Mouse (Mus musculus) kidney, adult 2 months (tissue): ENCODE measurements at regions not wholly inside any gene's neighbourhood (a gene's known extent, or its start where the extent isn't known, plus 50 kb on each side); places are given as distances from the start of the nearest gene placed in this dataset.

Experiments used
- DNase-seq: peaks from one replicate; pipeline ENCODE4 v3.0.0; 2021
- H3K27ac ChIP-seq: fragments of 200-500 bp; 2 replicates; pipeline ENCODE4 v1.5.1; 2012; ENCODE audit warnings: low read depth, low read length, control low read depth, inconsistent platforms; ENCODE audit not compliant: insufficient read depth
- H3K27me3 ChIP-seq: fragments of 200-500 bp; replicated peaks from 2 replicates; pipeline ENCODE4 v1.6.1; 2012; ENCODE audit warnings: mild to moderate bottlenecking, moderate library complexity, low read length, inconsistent platforms; ENCODE audit not compliant: control insufficient read depth, insufficient read depth
- H3K36me3 ChIP-seq: fragments of 200-500 bp; 2 replicates; pipeline ENCODE4 v1.6.1; 2012; ENCODE audit warnings: mild to moderate bottlenecking, moderate library complexity, low read length, inconsistent platforms; ENCODE audit not compliant: control insufficient read depth, insufficient read depth
- H3K4me1 ChIP-seq: fragments of 200-500 bp; 2 replicates; pipeline ENCODE4 v1.6.1; 2011; ENCODE audit warnings: low read length; ENCODE audit not compliant: control insufficient read depth, insufficient read depth
- H3K4me3 ChIP-seq: fragments of 200-500 bp; 2 replicates; pipeline ENCODE4 v1.5.1; 2011; ENCODE audit warnings: mild to moderate bottlenecking, low read depth, low read length, control low read depth; ENCODE audit not compliant: insufficient read depth
- CTCF ChIP-seq: fragments of 200-500 bp; conservative IDR thresholded peaks from 2 replicates; pipeline ENCODE4 v1.5.1; 2011; ENCODE audit warnings: low read depth, mild to moderate bottlenecking, control low read depth, low read length, moderate library complexity, mixed read lengths; ENCODE audit not compliant: insufficient read depth, insufficient read length
- POLR2A ChIP-seq: fragments of 200-500 bp; IDR thresholded peaks from one replicate; pipeline ENCODE4 v1.6.1; 2011; ENCODE audit warnings: low read depth, low read length, control low read depth
- WGBS: fragments of 180-500 bp; shearing (Covaris S2); methylation state at CpG from one replicate; pipeline ENCODE4 v1.1.7; 2018; 5-methylcytosine and 5-hydroxymethylcytosine counted together

- no peaks in the 10 kb centered on the region for H3K4me1 ChIP-seq
- H3K27me3 ChIP-seq = no peaks in the 10 kb centered on the region
- TF ChIP-seq POLR2A (no peak), CTCF (no peak)
- no peaks in the 10 kb centered on the region for H3K36me3 ChIP-seq
- WGBS = 72% methylated on average over 4 of the region's 4 CpGs
- no peak for DNase-seq
- H3K27ac ChIP-seq = no peak overlapping the region
- H3K4me3 ChIP-seq = no peak overlapping the region
These were observed 524.8 kb upstream of the Pappa start for GRCm38 (mm10) chr4:64599222-64599621.

GRCm38 (mm10) chr4:64622771-64623170 lies 501.2 kb upstream of the Pappa start:
- DNase-seq = no peak
- H3K4me3 ChIP-seq = no peak overlapping the region
- H3K36me3 ChIP-seq = no peaks in the 10 kb centered on the region
- no peaks in the 10 kb centered on the region for H3K27me3 ChIP-seq
- H3K4me1 ChIP-seq = no peaks in the 10 kb centered on the region
- TF ChIP-seq POLR2A (no peak), CTCF (no peak)
- H3K27ac ChIP-seq = no peak overlapping the region

GRCm38 (mm10) chr4:64632189-64632588 lies 491.8 kb upstream of the Pappa start:
- H3K27me3 ChIP-seq = no peaks in the 10 kb centered on the region
- no peak overlapping the region for H3K27ac ChIP-seq
- H3K4me3 ChIP-seq = no peak overlapping the region
- no peaks in the 10 kb centered on the region for H3K4me1 ChIP-seq
- WGBS = 57% methylated on average over 1 of the region's 1 CpGs
- TF ChIP-seq CTCF = no peak
- no peak for TF ChIP-seq POLR2A
- no peaks in the 10 kb centered on the region for H3K36me3 ChIP-seq
- DNase-seq = no peak

- DNase-seq = no peak
- Histone ChIP-seq H3K36me3 (no peaks in the 10 kb centered on the region), H3K4me1 (no peaks in the 10 kb centered on the region), H3K27me3 (no peaks in the 10 kb centered on the region), H3K27ac (no peak overlapping the region), H3K4me3 (no peak overlapping the region)
- TF ChIP-seq CTCF = no peak
- TF ChIP-seq POLR2A = no peak
- WGBS = 80% methylated on average over 2 of the region's 2 CpGs
These were observed 488.6 kb upstream of the Pappa start for GRCm38 (mm10) chr4:64635256-64635962.

DNA sequence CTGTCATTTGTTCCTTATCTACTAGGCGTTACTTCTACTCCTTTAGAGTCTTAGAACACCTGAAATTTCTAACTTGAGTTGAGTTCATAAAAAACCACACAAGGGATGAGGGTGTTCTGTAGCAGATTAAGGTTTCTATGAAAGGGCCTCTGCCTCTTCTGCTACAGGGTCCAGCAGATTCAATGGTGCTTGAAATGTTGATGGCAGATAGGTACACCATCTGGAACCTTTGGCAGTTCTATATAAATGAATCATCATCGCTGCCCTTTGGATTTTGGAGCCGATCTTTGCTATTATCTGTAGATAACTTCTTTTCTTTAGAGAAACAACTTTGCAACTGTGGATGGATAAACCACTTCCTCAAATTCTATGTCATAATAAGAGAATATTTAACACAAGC lies 483.9 kb upstream of the Pappa start:
- no peak for TF ChIP-seq POLR2A
- TF ChIP-seq CTCF = no peak
- Histone ChIP-seq H3K4me3 (no peak overlapping the region), H3K4me1 (no peaks in the 10 kb centered on the region), H3K27ac (no peak overlapping the region), H3K36me3 (no peaks in the 10 kb centered on the region), H3K27me3 (no peaks in the 10 kb centered on the region)
- no peak for DNase-seq
- 82% methylated on average over 3 of the region's 3 CpGs for WGBS

DNA sequence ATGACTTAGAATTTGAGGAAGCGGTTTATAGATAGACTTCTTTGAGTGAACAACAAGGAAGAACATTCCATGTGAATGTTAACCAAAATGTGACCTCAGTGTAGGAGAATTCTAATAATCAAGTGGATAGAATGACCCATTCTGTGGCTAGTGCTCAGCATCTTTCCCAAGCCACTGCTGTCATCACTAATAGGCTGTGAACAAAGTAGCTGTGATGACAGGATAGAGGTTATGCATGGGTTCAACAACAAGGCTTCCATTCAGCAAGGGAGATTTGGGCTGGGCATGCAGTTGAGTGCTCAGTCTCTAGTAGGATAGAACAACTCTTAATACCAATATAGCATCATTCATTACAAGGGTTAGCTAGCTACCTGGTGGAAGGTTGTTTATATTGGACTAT lies 483.0 kb upstream of the Pappa start:
- WGBS = 83% methylated on average over 1 of the region's 1 CpGs

DNA sequence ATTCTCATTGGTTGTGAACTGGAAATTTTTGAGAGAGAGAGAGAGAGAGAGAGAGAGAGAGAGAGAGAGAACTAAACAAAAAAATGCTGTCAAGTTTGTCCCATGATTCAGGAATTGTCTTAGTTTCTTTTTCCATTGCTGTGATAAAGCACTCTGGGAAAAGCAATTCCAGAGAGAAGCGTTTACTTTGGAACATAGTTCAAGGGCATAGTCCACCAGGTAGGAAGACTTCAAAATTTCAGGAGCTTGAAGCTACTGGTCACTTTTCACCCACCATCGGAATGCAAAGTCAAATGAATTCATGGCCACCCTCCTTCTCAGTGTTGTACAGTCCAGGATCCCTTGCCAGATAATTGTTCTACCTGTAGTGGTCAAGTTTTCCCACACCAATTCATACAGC lies 478.8 kb upstream of the Pappa start:
- no peaks in the 10 kb centered on the region for H3K36me3 ChIP-seq
- H3K4me1 ChIP-seq = no peaks in the 10 kb centered on the region
- no peaks in the 10 kb centered on the region for H3K27me3 ChIP-seq
- peak; percentile 52 for DNase-seq
- no peak overlapping the region for H3K4me3 ChIP-seq
- 48% methylated on average over 2 of the region's 2 CpGs for WGBS
- TF ChIP-seq CTCF (no peak), POLR2A (no peak)
- no peak overlapping the region for H3K27ac ChIP-seq

More for the DNA sequence above, 483.0 kb upstream of the Pappa start:
- H3K36me3 ChIP-seq = no peaks in the 10 kb centered on the region
- no peak overlapping the region for H3K27ac ChIP-seq
- TF ChIP-seq CTCF = no peak
- no peak for TF ChIP-seq POLR2A
- no peak overlapping the region for H3K4me3 ChIP-seq
- DNase-seq = no peak
- no peaks in the 10 kb centered on the region for H3K4me1 ChIP-seq
- no peaks in the 10 kb centered on the region for H3K27me3 ChIP-seq
